Mouse (Mus musculus) thymus, adult 2 months (tissue): Measurements from ENCODE around the gene Elmo3. TPM values are rescaled to one million over a fixed set of nuclear protein-coding genes. Genes with fewer than 3 reads are reported as not detected.
A peak's percentile ranks its signal among the peaks of the same experiment; 100 is the strongest.

Experiments
- DNase-seq: peaks from one replicate; pipeline ENCODE4 v3.0.0; 2021
- H3K27ac ChIP-seq: fragments of 200-500 bp; 2 replicates; pipeline ENCODE4 v1.5.1; 2012; ENCODE audit warnings: low read length, control low read depth; ENCODE audit not compliant: control insufficient read depth, insufficient read depth
- H3K27me3 ChIP-seq: fragments of 200-500 bp; 2 replicates; pipeline ENCODE4 v1.6.1; 2012; ENCODE audit warnings: mild to moderate bottlenecking, low read length, moderate library complexity, mixed read lengths; ENCODE audit not compliant: control insufficient read depth, insufficient read depth
- H3K36me3 ChIP-seq: fragments of 200-500 bp; 2 replicates; pipeline ENCODE4 v1.6.1; 2012; ENCODE audit warnings: mild to moderate bottlenecking, low read length, moderate library complexity; ENCODE audit not compliant: control insufficient read depth, insufficient read depth
- H3K4me1 ChIP-seq: fragments of 200-500 bp; replicated peaks from 2 replicates; pipeline ENCODE4 v1.6.1; 2012; ENCODE audit warnings: low read length; ENCODE audit not compliant: control insufficient read depth, insufficient read depth
- H3K4me3 ChIP-seq: fragments of 200-500 bp; 2 replicates; pipeline ENCODE4 v1.5.1; 2012; ENCODE audit warnings: mild to moderate bottlenecking, low read length, control low read depth, moderate library complexity; ENCODE audit not compliant: control insufficient read depth, insufficient read depth
- CTCF ChIP-seq: fragments of 200-500 bp; IDR thresholded peaks from 2 replicates; pipeline ENCODE4 v1.5.1; 2012; ENCODE audit warnings: mild to moderate bottlenecking, control low read depth, low read length, moderate library complexity, borderline replicate concordance; ENCODE audit not compliant: control insufficient read depth, poor library complexity, insufficient read depth; ENCODE audit errors: extremely low read depth
- POLR2A ChIP-seq: fragments of 200-500 bp; IDR thresholded peaks from 2 replicates; pipeline ENCODE4 v1.6.1; 2012; ENCODE audit warnings: mild to moderate bottlenecking, low read length, control low read depth, moderate library complexity; ENCODE audit not compliant: control insufficient read depth, poor library complexity, insufficient read depth; ENCODE audit errors: extremely low read depth
- WGBS: fragments of 180-500 bp; shearing (Covaris S2); methylation state at CpG from one replicate; pipeline ENCODE4 v1.1.7; 2018; 5-methylcytosine and 5-hydroxymethylcytosine counted together
- polyA plus RNA-seq: library from polyadenylated mRNA; depleted of rRNA; stranded (reverse); fragments of >200 nt; gene quantifications from 2 replicates; pipeline ENCODE4 v1.2.3, GENCODE M21; 2012

The Elmo3 gene
- polyA plus RNA-seq, 1 experiment, result 39.1 TPM

DNA sequence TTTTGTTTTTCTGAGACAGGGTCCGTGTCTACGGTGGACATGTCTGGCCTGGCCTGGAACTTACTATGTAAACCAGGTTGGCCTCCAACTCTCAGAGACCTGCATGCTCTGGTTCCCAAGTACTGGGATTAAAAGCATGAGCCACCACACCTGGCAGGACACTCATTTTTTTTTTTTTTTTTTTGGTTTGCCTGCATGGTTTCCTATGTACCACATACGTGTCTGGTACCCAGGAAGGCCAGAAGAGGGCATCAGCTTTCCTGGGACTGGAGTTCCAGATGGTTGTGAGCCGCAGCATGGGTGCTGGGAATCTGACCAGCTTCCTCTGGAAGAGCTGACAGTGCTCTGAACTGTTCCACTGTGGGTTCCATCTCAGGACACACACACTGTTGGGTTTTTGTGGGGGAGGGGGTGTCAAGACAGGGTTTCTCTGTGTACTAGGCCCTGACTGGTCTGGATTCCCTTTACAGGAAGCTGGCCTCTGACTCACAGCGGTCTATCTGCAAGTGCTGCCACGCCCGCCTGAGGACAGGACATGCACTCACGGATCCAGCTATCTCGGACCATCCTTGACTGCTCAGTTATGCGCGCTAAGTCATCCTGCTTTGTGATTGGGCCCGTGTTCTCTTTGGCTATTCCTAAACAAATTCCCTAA lies 43.9 kb upstream of the Elmo3 start:
- H3K4me3 ChIP-seq, result no peak overlapping the region
- H3K27ac ChIP-seq, result no peak overlapping the region
- H3K36me3 ChIP-seq, result no peaks in the 10 kb centered on the region
- H3K4me1 ChIP-seq, result peaks cover 26% of the 10 kb centered on the region
- 98% methylated on average over 12 of the region's 12 CpGs for WGBS
- no peaks in the 10 kb centered on the region for H3K27me3 ChIP-seq
- DNase-seq, result no peak
- TF ChIP-seq POLR2A (no peak), CTCF (no peak)

GRCm38 (mm10) chr8:105263244-105263912 lies 42.0 kb upstream of the Elmo3 start:
- 62% methylated on average over 16 of the region's 16 CpGs for WGBS
- no peaks in the 10 kb centered on the region for H3K36me3 ChIP-seq
- TF ChIP-seq POLR2A, result no peak
- no peak for TF ChIP-seq CTCF
- H3K4me1 ChIP-seq, result peaks cover 32% of the 10 kb centered on the region
- H3K27me3 ChIP-seq, result no peaks in the 10 kb centered on the region
- peak overlapping the region; percentile 80; the same call in 1 of the 2 replicates for H3K4me3 ChIP-seq
- no peak overlapping the region for H3K27ac ChIP-seq
- no peak for DNase-seq

DNA sequence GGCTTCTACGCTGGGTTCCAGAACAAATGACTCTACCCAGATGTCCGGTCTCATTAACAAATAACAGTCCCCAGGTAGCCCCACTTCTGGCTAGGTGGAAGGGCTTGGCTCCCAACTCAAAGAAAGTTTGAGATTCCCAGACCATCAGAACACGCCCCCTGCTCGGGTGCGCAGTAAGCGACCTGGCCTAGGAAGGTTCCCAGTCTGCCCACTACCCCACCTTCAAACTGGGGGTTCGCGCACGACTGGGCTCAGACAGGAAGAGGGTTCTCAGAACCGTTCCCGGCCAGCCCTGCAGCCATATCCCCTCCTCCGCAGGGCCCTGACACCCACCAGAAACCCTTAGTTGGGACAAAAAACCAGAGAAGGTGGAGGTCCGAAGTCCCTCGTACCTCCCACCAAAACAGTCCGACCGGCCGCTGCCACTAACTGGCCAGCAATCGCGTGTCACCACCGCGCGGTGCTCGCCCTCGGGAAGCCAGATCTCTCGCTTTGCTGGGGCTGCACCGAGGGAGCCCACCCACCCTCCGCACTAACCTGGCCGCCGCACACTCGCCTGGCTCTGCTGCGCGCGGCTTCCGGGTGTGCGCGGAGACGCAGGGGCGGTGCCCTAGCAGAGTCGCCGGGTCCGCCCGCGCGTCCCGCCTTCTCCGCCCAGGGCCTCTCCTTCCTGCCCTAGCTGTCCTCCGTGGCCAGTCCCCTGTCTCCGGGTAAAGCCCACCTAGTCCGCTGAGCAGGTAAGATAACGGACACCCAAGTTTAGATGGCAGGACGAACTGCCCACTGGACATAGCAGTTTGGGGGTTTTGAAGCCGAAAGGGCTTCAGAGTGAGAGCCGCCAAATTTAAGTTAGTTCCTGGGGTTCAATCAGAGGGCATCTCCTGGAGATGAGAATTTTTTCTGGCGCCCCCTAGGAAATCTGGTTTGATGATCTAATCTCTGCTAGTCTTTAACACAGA lies 41.1 kb upstream of the Elmo3 start, which contains the start of the genes Tradd and Fbxl8:
Gene Tradd (minus strand): TSS at position 586 of the 959 bp plus-strand sequence.
Gene Fbxl8 (plus strand): TSS at position 625 of the 959 bp plus-strand sequence.
- peak; percentile 67 for TF ChIP-seq POLR2A
- TF ChIP-seq CTCF, result peak; percentile 52; the same call in 1 of the 2 replicates
- Histone ChIP-seq H3K27ac (peak within 1 kb of the TSS; percentile 21; the same call in 1 of the 2 replicates), H3K36me3 (no peaks in the 10 kb centered on the region; the same call in none of the 2 replicates), H3K4me3 (peak within 1 kb of the TSS; percentile 80), H3K27me3 (peaks cover 3% of the 10 kb centered on the region; the same call in 1 of the 2 replicates), H3K4me1 (peaks cover 30% of the 10 kb centered on the region)
- WGBS, result 2% methylated on average over 54 of the region's 54 CpGs
- DNase-seq, result peak; percentile 78

GRCm38 (mm10) chr8:105265128-105265527 lies 40.3 kb upstream of the Elmo3 start:
- whole genome bisulfite sequencing, result 1% methylated on average over 10 of the region's 10 CpGs
- peaks cover 29% of the 10 kb centered on the region for H3K4me1 ChIP-seq
- peak; percentile 52 for DNase-seq
- no peaks in the 10 kb centered on the region; the same call in none of the 2 replicates for H3K36me3 ChIP-seq
- H3K27me3 ChIP-seq, result peaks cover 10% of the 10 kb centered on the region; the same call in 1 of the 2 replicates
- peak overlapping the region; percentile 21; the same call in 1 of the 2 replicates for H3K27ac ChIP-seq
- no peak for TF ChIP-seq POLR2A
- no peak for TF ChIP-seq CTCF
- H3K4me3 ChIP-seq, result peak overlapping the region; percentile 49

GRCm38 (mm10) chr8:105266775-105267174 lies 38.6 kb upstream of the Elmo3 start:
- peaks cover 17% of the 10 kb centered on the region; the same call in 1 of the 2 replicates for H3K27me3 ChIP-seq
- H3K36me3 ChIP-seq, result no peaks in the 10 kb centered on the region; the same call in none of the 2 replicates
- no peak overlapping the region for H3K4me3 ChIP-seq
- peak; percentile 39 for DNase-seq
- no peak overlapping the region for H3K27ac ChIP-seq
- TF ChIP-seq POLR2A (no peak), CTCF (no peak)
- 12% methylated on average over 13 of the region's 13 CpGs for WGBS
- peaks cover 33% of the 10 kb centered on the region for H3K4me1 ChIP-seq
